Mouse (Mus musculus): Measurements from ENCODE around the gene Mmp28.

GRCm38 (mm10) chr11:83509521-83509920, 46.6 kb upstream of the Mmp28 start:
- TF ChIP-seq CTCF (IDR thresholded peaks at IDR 0.05; ENCODE audit: low read depth, low read length) (no peak), POLR2A (IDR thresholded peaks at IDR 0.05; ENCODE audit: borderline replicate concordance, low read depth, low read length) (no peak)
